Mouse (Mus musculus) lung, adult 18-20 months (tissue): ENCODE measurements at regions not wholly inside any gene's neighbourhood (a gene's known extent, or its start where the extent isn't known, plus 50 kb on each side); places are given as distances from the start of the nearest gene placed in this dataset.

Experiments used
- DNase-seq, 2 experiments: peaks; one replicate each; pipeline ENCODE4 v3.0.0; 2022; ENCODE audit warnings: mixed read lengths in 2 of 2

GRCm38 (mm10) chr11:48097455-48097854, 108.7 kb upstream of the Sgcd start:
- DNase-seq, result no peak

- DNase-seq, result no peak
These were observed 78.3 kb upstream of the Sgcd start for GRCm38 (mm10) chr11:48067072-48067471.

- DNase-seq, result no peak
These were observed 75.0 kb upstream of the Sgcd start for GRCm38 (mm10) chr11:48063719-48064118.

DNA sequence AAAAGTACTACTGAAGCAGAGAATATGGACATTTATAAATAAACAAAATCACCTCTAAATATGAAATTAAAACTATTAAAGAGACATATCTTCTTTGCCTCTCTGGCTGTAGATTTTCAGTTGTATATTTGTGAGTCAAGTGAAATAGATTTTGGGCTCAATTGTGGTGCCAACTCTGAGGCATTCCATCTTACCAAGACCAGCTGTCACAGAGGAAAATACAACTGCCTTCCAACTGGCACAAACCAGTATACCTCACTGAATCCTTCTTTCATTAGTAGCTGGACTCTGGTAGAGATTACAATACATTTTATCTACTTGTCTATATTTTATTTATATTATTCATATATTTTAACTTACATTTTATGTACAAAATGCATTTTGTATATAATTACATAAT, 72.7 kb upstream of the Sgcd start:
- no peak for DNase-seq

- DNase-seq, result peak in 1 of 2 experiments; percentile 1
These were observed 62.5 kb upstream of the Sgcd start for GRCm38 (mm10) chr11:48051156-48051866.

GRCm38 (mm10) chr11:48048311-48048710, 59.5 kb upstream of the Sgcd start:
- no peak for DNase-seq
